ENCODE assay signal across 8 mouse cellular contexts in the genomic region with DNA sequence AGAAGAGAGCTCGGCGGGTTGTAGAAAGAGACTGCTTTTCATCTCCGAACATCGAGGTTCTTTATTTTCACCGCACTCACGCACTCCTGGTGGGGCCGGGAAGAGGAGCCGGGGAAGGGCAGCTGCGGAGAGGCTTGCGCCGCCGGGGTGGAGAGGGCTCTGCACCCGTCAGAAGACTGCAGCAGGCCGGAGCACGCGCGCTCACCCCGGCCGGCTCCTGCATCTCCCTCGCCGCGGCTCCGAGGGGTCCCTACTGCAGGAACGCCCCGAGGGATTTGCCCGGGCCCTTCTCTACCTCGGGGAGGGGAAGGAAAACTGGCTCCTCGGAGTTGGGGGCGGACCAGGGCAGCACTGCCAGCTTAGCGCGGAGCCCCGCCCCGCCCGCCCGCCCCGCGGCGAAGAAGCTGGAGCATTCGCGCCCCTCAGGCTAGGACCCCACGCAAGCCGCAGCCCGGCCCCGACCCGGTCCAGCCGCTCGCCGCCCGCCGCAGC. TPM values are rescaled to one million over a fixed set of nuclear protein-coding genes. Genes with fewer than 3 reads are reported as not detected.
A peak's percentile ranks its signal among the peaks of the same experiment; 100 is the strongest.
DNase-seq lines count a peak whose midpoint lies in the region; ATAC-seq and TF ChIP-seq lines count a peak whose summit lies in the region.

No protein-coding gene starts in this region.

- no peak overlapping the region for H3K27ac ChIP-seq in heart, adult 2 months
- no peak overlapping the region for H3K27ac ChIP-seq in intestine, embryonic 16.5 days (ENCODE audit: low read length)
- H3K27ac ChIP-seq in midbrain, embryonic 10.5 days (replicated peaks) = peak overlapping the region; percentile 99

- no peak for TF ChIP-seq CTCF in heart, adult 2 months (IDR thresholded peaks at IDR 0.05)
- TF ChIP-seq CTCF in E14TG2a.4 (conservative IDR thresholded peaks at IDR 0.05; ENCODE audit: low read length) = no peak

- no peaks in the 10 kb centered on the region; the same call in 1 of the 2 replicates for H3K4me1 ChIP-seq in heart, adult 2 months (ENCODE audit: control insufficient read depth, insufficient read depth, low read length)
- peaks cover 71% of the 10 kb centered on the region for H3K4me1 ChIP-seq in E14TG2a.4 (replicated peaks; ENCODE audit: low read depth, low read length)
- H3K4me1 ChIP-seq in intestine, embryonic 16.5 days (ENCODE audit: control insufficient read depth, insufficient read depth, low read length) = peaks cover 22% of the 10 kb centered on the region
- peaks cover 77% of the 10 kb centered on the region for H3K4me1 ChIP-seq in midbrain, embryonic 10.5 days

- TF ChIP-seq POLR2A in heart, adult 2 months (IDR thresholded peaks at IDR 0.05; ENCODE audit: insufficient read depth, low read depth, low read length) = no peak

- no peak for TF ChIP-seq EP300 in heart, adult 2 months (IDR thresholded peaks at IDR 0.05; ENCODE audit: insufficient read depth, low read depth, low read length)

- peak overlapping the region; percentile 48 for H3K4me3 ChIP-seq in heart, adult 2 months
- H3K4me3 ChIP-seq in E14TG2a.4 (replicated peaks; ENCODE audit: low read length) = peak overlapping the region; percentile 83
- peak overlapping the region; percentile 51 for H3K4me3 ChIP-seq in intestine, embryonic 16.5 days (ENCODE audit: low read length)
- H3K4me3 ChIP-seq in midbrain, embryonic 10.5 days = peak overlapping the region; percentile 78

- H3K9ac ChIP-seq in heart, adult 2 months (ENCODE audit: low read depth, low read length) = no peak overlapping the region
- H3K9ac ChIP-seq in intestine, embryonic 16.5 days (ENCODE audit: low read depth, low read length) = peak overlapping the region; percentile 7; the same call in 1 of the 2 replicates

- H3K27me3 ChIP-seq in heart, adult 2 months (ENCODE audit: control insufficient read depth, insufficient read depth, low read length) = peaks cover 32% of the 10 kb centered on the region
- peaks cover 91% of the 10 kb centered on the region for H3K27me3 ChIP-seq in E14TG2a.4 (ENCODE audit: insufficient read depth, low read length)
- peaks cover 76% of the 10 kb centered on the region for H3K27me3 ChIP-seq in intestine, embryonic 16.5 days (replicated peaks; ENCODE audit: control insufficient read depth, insufficient read depth, low read length)
- H3K27me3 ChIP-seq in midbrain, embryonic 10.5 days (ENCODE audit: low read depth, poor library complexity, severe bottlenecking) = peaks cover 59% of the 10 kb centered on the region

- under 1% methylated on average over 46 of the region's 50 CpGs for WGBS in heart, adult 2 months
- under 1% methylated on average over 43 of the region's 50 CpGs for WGBS in intestine, embryonic 16.5 days
- under 1% methylated on average over 45 of the region's 50 CpGs for WGBS in midbrain, embryonic 10.5 days

- no peaks in the 10 kb centered on the region for H3K9me3 ChIP-seq in E14TG2a.4 (ENCODE audit: low read length)
- no peaks in the 10 kb centered on the region for H3K9me3 ChIP-seq in intestine, embryonic 16.5 days (ENCODE audit: control insufficient read depth, low read length)
- H3K9me3 ChIP-seq in midbrain, embryonic 10.5 days (replicated peaks) = no peaks in the 10 kb centered on the region

- H3K79me2 ChIP-seq in heart, adult 2 months (replicated peaks; ENCODE audit: control insufficient read depth, insufficient read depth, low read length) = no peaks in the 10 kb centered on the region

- peak overlapping the region; percentile 78 for H3K4me2 ChIP-seq in intestine, embryonic 16.5 days (ENCODE audit: low read depth, low read length)

- H3K36me3 ChIP-seq in heart, adult 2 months (ENCODE audit: control insufficient read depth, insufficient read depth, low read length) = no peaks in the 10 kb centered on the region
- no peaks in the 10 kb centered on the region for H3K36me3 ChIP-seq in E14TG2a.4 (ENCODE audit: insufficient read depth, low read length)
- no peaks in the 10 kb centered on the region for H3K36me3 ChIP-seq in intestine, embryonic 16.5 days (ENCODE audit: control insufficient read depth, insufficient read depth, low read length)
- peaks cover 13% of the 10 kb centered on the region for H3K36me3 ChIP-seq in midbrain, embryonic 10.5 days

- intact Hi-C loops in heart, adult 2 months (cut with DNase I) = loop anchor here (5.0 kb wide), 1 partner anchor 96 kb away; no protein-coding TSS in a partner anchor
- intact Hi-C loops in heart, postnatal 14 days (cut with DNase I) = no loop called here

- 0 out of 2 replicates have a peak, but pooled peaks have one; percentile 3 for ATAC-seq in intestine, embryonic 16.5 days
- ATAC-seq in megakaryocyte progenitor cell, adult 5-6 weeks (replicated peaks; ENCODE audit: poor library complexity) = no peak

- no peak for DNase-seq in heart, adult 2 months
- no peak for DNase-seq in heart, postnatal 14 days
- peak; percentile 55 for DNase-seq in embryo, embryonic 11 days
- no peak for DNase-seq in midbrain, embryonic 10.5 days (ENCODE audit: low spot score)
- DNase-seq in T-cell, adult 2 months (ENCODE audit: low spot score) = no peak

RNA-seq across cellular contexts. Expression of a gene that starts 27.2 kb away (rescaled TPM):
- total RNA-seq in heart, adult 2 months (2021) = 10 to 100 TPM; 31.7 to 36.4 TPM
- 30.8 and 51.1 TPM in 2 replicates for polyA plus RNA-seq in heart, adult 2 months (2012; rRNA removed)
- 10 to 100 TPM; 43.1 to 43.9 TPM for total RNA-seq in heart, postnatal 14 days (2021)
- 9.2 and 9.8 TPM in 2 replicates for polyA plus RNA-seq in intestine, embryonic 16.5 days (2015; fragmentation: Nextera tagmentation; extraction: Ambion mirVana)
- polyA plus RNA-seq in midbrain, embryonic 10.5 days (2016; fragmentation: Nextera tagmentation; extraction: Ambion mirVana) = 51.9 and 61.4 TPM in 2 replicates
- total RNA-seq in megakaryocyte progenitor cell, adult 5-6 weeks (2015) = 69.2 and 75.6 TPM in 2 replicates
- total RNA-seq in megakaryocyte progenitor cell, adult 5-6 weeks (2017) = 27.0 and 32.9 TPM in 2 replicates

RNA-seq across cellular contexts. Expression of a gene that starts 35.2 kb away (rescaled TPM):
- not detected for total RNA-seq in heart, adult 2 months (2021)
- polyA plus RNA-seq in heart, adult 2 months (2012; rRNA removed) = not detected in 2 replicates
- total RNA-seq in heart, postnatal 14 days (2021) = not detected
- polyA plus RNA-seq in intestine, embryonic 16.5 days (2015; fragmentation: Nextera tagmentation; extraction: Ambion mirVana) = 0.09 TPM in 1 of 2 replicates, not detected in the other
- 0.48 and 0.56 TPM in 2 replicates for polyA plus RNA-seq in midbrain, embryonic 10.5 days (2016; fragmentation: Nextera tagmentation; extraction: Ambion mirVana)
- total RNA-seq in megakaryocyte progenitor cell, adult 5-6 weeks (2015) = not detected in 2 replicates
- not detected in 2 replicates for total RNA-seq in megakaryocyte progenitor cell, adult 5-6 weeks (2017)
